Mouse (Mus musculus) neural tube, embryonic 11.5 days (tissue): ENCODE data around the gene Ptcd2. TPM values are rescaled to one million over a fixed set of nuclear protein-coding genes. Genes with fewer than 3 reads are reported as not detected.

ENCODE experiments used
- ATAC-seq: fragments of 200-750 bp; cut with Nextera tagmentation; 2 replicates; pipeline ENCODE4 v1.8.0; 2017; ENCODE audit warnings: moderate number of reproducible peaks, mild to moderate bottlenecking, moderate TSS enrichment, moderate library complexity; ENCODE audit not compliant: insufficient read depth, low FRiP score, low TSS enrichment
- DNase-seq: peaks from one replicate; pipeline ENCODE4 v3.0.0-alpha.2; 2015; ENCODE audit warnings: low spot score
- H3K27ac ChIP-seq: fragments of 300-500 bp; sonication (generic); 2 replicates; pipeline ENCODE4 v1.5.1; 2014; ENCODE audit warnings: low read depth, mild to moderate bottlenecking, low read length
- H3K27me3 ChIP-seq: fragments of 300-500 bp; sonication (generic); 2 replicates; pipeline ENCODE4 v1.6.1; 2014; ENCODE audit warnings: mild to moderate bottlenecking, low read length, mixed read lengths; ENCODE audit not compliant: control insufficient read depth, insufficient read depth
- H3K36me3 ChIP-seq: fragments of 300-500 bp; sonication (generic); 2 replicates; pipeline ENCODE4 v1.6.1; 2014; ENCODE audit warnings: mild to moderate bottlenecking, low read length, moderate library complexity, mixed read lengths; ENCODE audit not compliant: control insufficient read depth, insufficient read depth
- H3K4me1 ChIP-seq: fragments of 300-500 bp; sonication (generic); 2 replicates; pipeline ENCODE4 v1.6.1; 2014; ENCODE audit warnings: low read length, mixed read lengths; ENCODE audit not compliant: control insufficient read depth, insufficient read depth
- H3K4me2 ChIP-seq: fragments of 300-500 bp; sonication (generic); 2 replicates; pipeline ENCODE4 v1.6.1; 2014; ENCODE audit warnings: low read depth, mild to moderate bottlenecking, moderate library complexity
- H3K4me3 ChIP-seq: fragments of 300-500 bp; sonication (generic); 2 replicates; pipeline ENCODE4 v1.5.1; 2014; ENCODE audit warnings: low read depth, low read length
- H3K9ac ChIP-seq: fragments of 300-500 bp; sonication (generic); 2 replicates; pipeline ENCODE4 v1.6.1; 2014; ENCODE audit warnings: mild to moderate bottlenecking, low read length
- H3K9me3 ChIP-seq: fragments of 300-500 bp; sonication (generic); 2 replicates; pipeline ENCODE4 v1.6.1; 2016; ENCODE audit warnings: low read length; ENCODE audit not compliant: control insufficient read depth
- WGBS: fragments of 180-500 bp; shearing (Covaris S2); extraction: QIAGEN DNeasy Blood & Tissue Kit; methylation state at CpG from one replicate; pipeline ENCODE4 v1.1.7; 2014; 5-methylcytosine and 5-hydroxymethylcytosine counted together
- polyA plus RNA-seq: library from polyadenylated mRNA; unstranded; fragments of >200 nt; fragmentation: Nextera tagmentation; extraction: Ambion mirVana; gene quantifications from 2 replicates; pipeline ENCODE4 v1.2.1, GENCODE M21; 2014

Gene Ptcd2
- polyA plus RNA-seq, 1 experiment from 2014 or later = 54.7 TPM

DNA sequence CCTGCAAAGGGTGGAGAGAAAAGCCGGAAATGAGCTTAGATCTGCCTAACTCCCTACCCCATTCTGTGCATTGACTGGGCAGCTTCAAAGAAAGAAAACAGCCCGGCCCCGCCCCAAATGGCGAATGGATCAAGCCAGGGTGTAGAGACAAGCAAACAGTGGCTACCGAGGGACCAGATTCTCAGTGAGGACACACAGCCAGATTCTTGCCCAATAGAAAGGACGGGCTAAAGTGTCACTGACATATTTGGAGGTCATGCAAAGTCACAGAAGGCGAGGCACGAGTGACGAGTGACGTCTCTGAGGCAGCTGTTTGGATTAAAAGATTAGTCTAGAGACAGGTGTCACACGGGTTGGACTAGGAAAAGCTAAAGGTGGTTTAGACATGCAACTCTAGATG, 40.1 kb downstream of the Ptcd2 start:
- H3K9ac ChIP-seq = no peak overlapping the region
- no peaks in the 10 kb centered on the region for H3K36me3 ChIP-seq
- H3K27ac ChIP-seq = no peak overlapping the region
- H3K27me3 ChIP-seq = no peaks in the 10 kb centered on the region
- ATAC-seq (no peak), DNase-seq (no peak)
- no peaks in the 10 kb centered on the region for H3K4me1 ChIP-seq
- no peaks in the 10 kb centered on the region for H3K9me3 ChIP-seq
- no peak overlapping the region for H3K4me2 ChIP-seq
- 78% methylated on average over 11 of the region's 11 CpGs for WGBS
- no peak overlapping the region for H3K4me3 ChIP-seq

- H3K27me3 ChIP-seq = no peaks in the 10 kb centered on the region
Observed at GRCm38 (mm10) chr13:99303846-99304245, 40.7 kb downstream of the Ptcd2 start.

DNA sequence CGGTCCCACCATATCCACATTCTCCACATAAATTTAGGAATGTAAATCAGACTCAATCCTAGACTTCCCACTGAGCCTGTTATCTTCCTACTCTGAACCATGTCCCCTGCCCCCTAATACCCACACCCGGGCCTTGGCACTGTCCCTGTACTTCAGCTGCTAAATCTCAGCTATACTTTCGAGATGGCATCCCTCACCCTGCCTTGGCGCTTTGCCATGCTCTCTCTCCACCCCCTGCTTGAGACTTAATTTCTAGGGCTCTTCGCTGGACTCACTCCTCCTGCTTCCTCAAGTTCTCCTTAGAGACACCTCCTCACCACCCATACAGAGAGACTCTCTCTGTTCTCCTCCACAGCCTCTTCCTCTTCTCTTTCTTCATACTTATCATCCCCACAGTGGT, 44.6 kb downstream of the Ptcd2 start:
- DNase-seq (no peak), ATAC-seq (no peak)
- WGBS = 94% methylated on average over 5 of the region's 5 CpGs
- no peaks in the 10 kb centered on the region for H3K4me1 ChIP-seq
- no peak overlapping the region for H3K27ac ChIP-seq
- H3K4me3 ChIP-seq = no peak overlapping the region
- no peaks in the 10 kb centered on the region for H3K9me3 ChIP-seq
- H3K27me3 ChIP-seq = no peaks in the 10 kb centered on the region
- no peaks in the 10 kb centered on the region for H3K36me3 ChIP-seq
- H3K9ac ChIP-seq = no peak overlapping the region
- H3K4me2 ChIP-seq = no peak overlapping the region

More at GRCm38 (mm10) chr13:99303846-99304245, 40.7 kb downstream of the Ptcd2 start:
- no peak overlapping the region for H3K4me2 ChIP-seq
- H3K4me3 ChIP-seq = no peak overlapping the region
- H3K36me3 ChIP-seq = no peaks in the 10 kb centered on the region
- H3K4me1 ChIP-seq = no peaks in the 10 kb centered on the region
- DNase-seq (no peak), ATAC-seq (no peak)
- no peak overlapping the region for H3K27ac ChIP-seq
- WGBS = 85% methylated on average over 5 of the region's 5 CpGs
- H3K9me3 ChIP-seq = no peaks in the 10 kb centered on the region
- H3K9ac ChIP-seq = no peak overlapping the region

- Histone ChIP-seq H3K27me3 (no peaks in the 10 kb centered on the region), H3K4me2 (no peak overlapping the region), H3K9ac (no peak overlapping the region), H3K27ac (no peak overlapping the region), H3K4me1 (no peaks in the 10 kb centered on the region), H3K4me3 (no peak overlapping the region), H3K9me3 (no peaks in the 10 kb centered on the region), H3K36me3 (no peaks in the 10 kb centered on the region)
- DNase-seq = no peak
- no peak for ATAC-seq
- WGBS = 90% methylated on average over 13 of the region's 13 CpGs
Observed at GRCm38 (mm10) chr13:99294176-99294575, 50.3 kb downstream of the Ptcd2 start.

GRCm38 (mm10) chr13:99290766-99291165, 53.7 kb downstream of the Ptcd2 start:
- Histone ChIP-seq H3K4me3 (no peak overlapping the region), H3K27me3 (no peaks in the 10 kb centered on the region), H3K4me2 (no peak overlapping the region), H3K9ac (no peak overlapping the region), H3K36me3 (no peaks in the 10 kb centered on the region), H3K4me1 (no peaks in the 10 kb centered on the region), H3K9me3 (no peaks in the 10 kb centered on the region), H3K27ac (no peak overlapping the region)
- ATAC-seq (no peak), DNase-seq (no peak)
- WGBS = 95% methylated on average over 8 of the region's 8 CpGs

GRCm38 (mm10) chr13:99287786-99288185, 56.7 kb downstream of the Ptcd2 start:
- Histone ChIP-seq H3K27me3 (no peaks in the 10 kb centered on the region), H3K27ac (no peak overlapping the region), H3K4me1 (peaks cover 3% of the 10 kb centered on the region; the same call in 1 of the 2 replicates), H3K4me3 (no peak overlapping the region), H3K9ac (no peak overlapping the region), H3K36me3 (no peaks in the 10 kb centered on the region), H3K9me3 (no peaks in the 10 kb centered on the region), H3K4me2 (no peak overlapping the region)
- 86% methylated on average over 9 of the region's 9 CpGs for WGBS
- no peak for DNase-seq
- no peak for ATAC-seq

DNA sequence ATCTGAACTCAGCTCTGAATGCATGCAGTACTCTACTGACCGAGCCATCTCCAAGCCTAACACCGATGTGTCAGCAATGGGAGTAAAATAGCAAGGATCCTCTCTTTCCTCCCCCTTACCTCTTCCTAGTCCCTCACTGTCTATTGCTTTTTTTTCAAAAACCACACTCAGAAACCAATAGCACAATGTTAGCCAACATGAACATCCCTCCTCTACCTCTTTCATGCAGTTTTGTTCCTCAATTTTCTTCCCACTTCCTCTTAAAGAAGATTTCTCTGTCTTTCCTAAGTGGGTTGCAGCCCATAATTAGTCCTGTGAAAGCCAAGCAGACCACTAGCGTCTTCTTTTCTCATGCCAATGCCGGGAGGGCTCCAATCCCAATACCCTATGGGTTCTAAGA, 57.3 kb downstream of the Ptcd2 start:
- no peak overlapping the region for H3K4me2 ChIP-seq
- 92% methylated on average over 4 of the region's 4 CpGs for WGBS
- DNase-seq = no peak
- H3K36me3 ChIP-seq = no peaks in the 10 kb centered on the region
- no peak overlapping the region for H3K4me3 ChIP-seq
- no peak overlapping the region for H3K27ac ChIP-seq
- H3K9me3 ChIP-seq = no peaks in the 10 kb centered on the region
- no peak for ATAC-seq
- peaks cover 3% of the 10 kb centered on the region; the same call in 1 of the 2 replicates for H3K4me1 ChIP-seq
- no peaks in the 10 kb centered on the region for H3K27me3 ChIP-seq
- H3K9ac ChIP-seq = no peak overlapping the region

- Histone ChIP-seq H3K4me1 (peaks cover 3% of the 10 kb centered on the region; the same call in 1 of the 2 replicates), H3K9me3 (no peaks in the 10 kb centered on the region), H3K27ac (no peak overlapping the region), H3K36me3 (no peaks in the 10 kb centered on the region), H3K9ac (no peak overlapping the region), H3K4me3 (no peak overlapping the region), H3K4me2 (no peak overlapping the region), H3K27me3 (no peaks in the 10 kb centered on the region)
- DNase-seq = no peak
- WGBS = 52% methylated on average over 2 of the region's 2 CpGs
- no peak for ATAC-seq
Observed at GRCm38 (mm10) chr13:99285241-99285640, 59.3 kb downstream of the Ptcd2 start.

DNA sequence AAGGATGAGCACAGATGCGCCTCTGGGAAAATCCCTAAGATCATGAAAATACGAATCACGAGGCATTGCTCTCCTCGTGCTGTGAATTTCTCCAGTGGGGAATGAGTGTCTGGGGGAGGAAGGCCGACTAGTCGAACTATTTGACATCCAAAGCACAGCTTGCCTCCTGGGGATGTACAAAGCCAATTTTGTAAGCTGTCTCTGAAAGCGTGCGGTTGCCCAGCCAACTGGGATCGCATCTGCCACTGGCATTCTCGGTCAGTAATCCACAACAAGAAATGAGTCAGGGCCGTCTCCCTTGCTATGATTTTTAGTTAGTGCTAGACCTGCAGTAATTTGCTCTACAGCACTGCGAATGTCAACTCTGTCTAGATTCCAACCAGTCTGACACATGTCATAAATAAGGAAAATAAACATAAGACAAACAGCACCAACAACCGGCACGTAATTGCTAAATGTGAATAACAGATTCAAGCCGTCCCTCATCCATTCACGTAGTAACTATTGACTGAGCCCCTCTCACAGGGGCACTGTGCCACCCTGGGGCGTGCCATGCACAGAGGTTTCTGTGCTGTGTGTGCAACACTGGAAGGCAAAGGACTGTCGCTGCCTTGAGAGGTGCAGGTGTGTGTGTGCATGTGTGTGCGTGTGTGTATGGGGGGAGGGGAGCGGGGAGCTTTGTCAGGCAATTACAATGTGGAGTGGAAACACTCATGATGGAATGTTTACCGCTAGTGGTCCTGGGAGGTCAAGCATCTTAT, 59.9 kb downstream of the Ptcd2 start:
- no peak overlapping the region for H3K4me3 ChIP-seq
- no peak overlapping the region for H3K9ac ChIP-seq
- no peaks in the 10 kb centered on the region for H3K36me3 ChIP-seq
- H3K27me3 ChIP-seq = no peaks in the 10 kb centered on the region
- DNase-seq (peak; percentile 37), ATAC-seq (no peak)
- WGBS = 83% methylated on average over 21 of the region's 21 CpGs
- no peak overlapping the region for H3K27ac ChIP-seq
- H3K9me3 ChIP-seq = no peaks in the 10 kb centered on the region
- no peak overlapping the region for H3K4me2 ChIP-seq
- H3K4me1 ChIP-seq = peaks cover 3% of the 10 kb centered on the region; the same call in 1 of the 2 replicates
